Mouse (Mus musculus) MEL (cell line): ENCODE data around the gene Efcab2. TPM values are rescaled to one million over a fixed set of nuclear protein-coding genes. Genes with fewer than 3 reads are reported as not detected.

Source experiments
- DNase-seq: peaks from one replicate; pipeline ENCODE4 v3.0.0; 2011; ENCODE audit warnings: low read depth, low spot score
- H3K27ac ChIP-seq: 2 replicates; pipeline ENCODE4 v1.5.1; 2012; ENCODE audit warnings: low read depth, mild to moderate bottlenecking, control low read depth, low read length, moderate library complexity; ENCODE audit not compliant: control insufficient read depth
- H3K27me3 ChIP-seq, 2 experiments: fragments of 150-350 bp in 1 of 2; sonication (generic) in 1 of 2; 2 replicates each; pipeline ENCODE4 v1.6.1; 2012; ENCODE audit warnings: low read length in 2 of 2, mild to moderate bottlenecking in 2 of 2, improper control_type of control experiment in 1 of 2, moderate library complexity in 1 of 2; ENCODE audit not compliant: insufficient read depth in 2 of 2, control insufficient read depth in 1 of 2
- H3K36me3 ChIP-seq, 2 experiments: 2 replicates each; pipeline ENCODE4 v1.6.1; 2012 to 2014; ENCODE audit warnings: low read length in 2 of 2, improper control_type of control experiment in 1 of 2, inconsistent platforms in 1 of 2, mild to moderate bottlenecking in 1 of 2; ENCODE audit not compliant: insufficient read depth in 2 of 2, control insufficient read depth in 1 of 2
- H3K4me1 ChIP-seq, 2 experiments: fragments of 150-350 bp in 1 of 2; sonication (generic) in 1 of 2; 2 replicates each; pipeline ENCODE4 v1.6.1; 2012; ENCODE audit warnings: low read length in 2 of 2, improper control_type of control experiment in 1 of 2, mild to moderate bottlenecking in 1 of 2; ENCODE audit not compliant: insufficient read depth in 2 of 2, control insufficient read depth in 1 of 2
- H3K4me3 ChIP-seq, 2 experiments: fragments of 150-350 bp in 1 of 2; sonication (generic) in 1 of 2; 2 replicates each; pipeline ENCODE4 v1.5.1; 2012; ENCODE audit warnings: low read depth in 2 of 2, low read length in 2 of 2, mild to moderate bottlenecking in 2 of 2, moderate library complexity in 2 of 2, control low read depth in 1 of 2, improper control_type of control experiment in 1 of 2; ENCODE audit not compliant: control insufficient read depth in 1 of 2, insufficient read depth in 1 of 2
- H3K79me2 ChIP-seq: 2 replicates; pipeline ENCODE4 v1.6.1; 2012; ENCODE audit warnings: mild to moderate bottlenecking, low read length, moderate library complexity; ENCODE audit not compliant: control insufficient read depth, poor library complexity, insufficient read depth
- H3K9ac ChIP-seq: 2 replicates; pipeline ENCODE4 v1.6.1; 2012; ENCODE audit warnings: low read depth, mild to moderate bottlenecking, control low read depth, low read length, moderate library complexity; ENCODE audit not compliant: control insufficient read depth, poor library complexity, severe bottlenecking
- H3K9me3 ChIP-seq: fragments of 150-350 bp; sonication (generic); replicated peaks from 2 replicates; pipeline ENCODE4 v1.6.1; 2012; ENCODE audit warnings: mild to moderate bottlenecking, low read length, improper control_type of control experiment, moderate library complexity; ENCODE audit not compliant: insufficient read depth
- BHLHE40 ChIP-seq: IDR thresholded peaks from 2 replicates; pipeline ENCODE4 v1.6.1; 2012; ENCODE audit warnings: low read depth, mild to moderate bottlenecking, inconsistent platforms, low read length, improper control_type of control experiment, borderline replicate concordance
- CHD1 ChIP-seq: IDR thresholded peaks from 2 replicates; pipeline ENCODE4 v1.6.1; 2012; ENCODE audit warnings: low read depth, mild to moderate bottlenecking, inconsistent platforms, low read length, improper control_type of control experiment
- CTCF ChIP-seq, 3 experiments: IDR thresholded peaks in 2 of 3; conservative IDR thresholded peaks in 1 of 3; 2 replicates each; pipeline ENCODE4 v1.5.1; 2011 to 2012; ENCODE audit warnings: low read length in 3 of 3, low read depth in 2 of 3, mild to moderate bottlenecking in 2 of 3, improper control_type of control experiment in 1 of 3, inconsistent platforms in 1 of 3, mixed read lengths in 1 of 3, moderate library complexity in 1 of 3; ENCODE audit not compliant: control insufficient read depth in 1 of 3, insufficient read depth in 1 of 3, poor library complexity in 1 of 3, severe bottlenecking in 1 of 3
- ELF1 ChIP-seq: IDR thresholded peaks from 2 replicates; pipeline ENCODE4 v1.6.1; 2014; ENCODE audit warnings: low read depth, mild to moderate bottlenecking, inconsistent platforms, low read length, improper control_type of control experiment, moderate library complexity
- EP300 ChIP-seq, 2 experiments: IDR thresholded peaks; 2 replicates each; pipeline ENCODE4 v1.6.1; 2011; ENCODE audit warnings: improper control_type of control experiment in 2 of 2, low read length in 2 of 2, low read depth in 1 of 2, mild to moderate bottlenecking in 1 of 2
- GATA1 ChIP-seq: IDR thresholded peaks from 2 replicates; pipeline ENCODE4 v1.6.1; 2011; ENCODE audit warnings: low read depth, low read length, improper control_type of control experiment
- HCFC1 ChIP-seq: IDR thresholded peaks from 2 replicates; pipeline ENCODE4 v1.6.1; 2012; ENCODE audit warnings: low read depth, mild to moderate bottlenecking, inconsistent platforms, low read length, improper control_type of control experiment, moderate library complexity
- MAX ChIP-seq: IDR thresholded peaks from 2 replicates; pipeline ENCODE4 v1.6.1; 2011; ENCODE audit warnings: low read length, improper control_type of control experiment
- MXI1 ChIP-seq: IDR thresholded peaks from 2 replicates; pipeline ENCODE4 v1.6.1; 2011; ENCODE audit warnings: mild to moderate bottlenecking, low read depth, low read length, improper control_type of control experiment
- NELFE ChIP-seq: IDR thresholded peaks from 2 replicates; pipeline ENCODE4 v1.6.1; 2011; ENCODE audit warnings: low read depth, low read length, improper control_type of control experiment
- NRF1 ChIP-seq: IDR thresholded peaks from 2 replicates; pipeline ENCODE4 v1.6.1; 2014; ENCODE audit warnings: low read depth, mild to moderate bottlenecking, inconsistent platforms, low read length, improper control_type of control experiment, moderate library complexity; ENCODE audit not compliant: poor library complexity, insufficient read depth, severe bottlenecking
- RAD21 ChIP-seq: IDR thresholded peaks from 2 replicates; pipeline ENCODE4 v1.6.1; 2011; ENCODE audit warnings: mild to moderate bottlenecking, low read depth, low read length, improper control_type of control experiment
- RCOR1 ChIP-seq: IDR thresholded peaks from 2 replicates; pipeline ENCODE4 v1.6.1; 2012; ENCODE audit warnings: low read depth, mild to moderate bottlenecking, inconsistent platforms, low read length, improper control_type of control experiment
- SIN3A ChIP-seq: IDR thresholded peaks from 2 replicates; pipeline ENCODE4 v1.6.1; 2012; ENCODE audit warnings: low read length, improper control_type of control experiment, inconsistent platforms
- SMC3 ChIP-seq: IDR thresholded peaks from 2 replicates; pipeline ENCODE4 v1.6.1; 2011; ENCODE audit warnings: low read depth, low read length, improper control_type of control experiment
- TBP ChIP-seq: IDR thresholded peaks from 2 replicates; pipeline ENCODE4 v1.8.0; 2011; ENCODE audit warnings: low read depth, low read length, improper control_type of control experiment
- TCF12 ChIP-seq: IDR thresholded peaks from 2 replicates; pipeline ENCODE4 v1.6.1; 2014; ENCODE audit warnings: low read depth, mild to moderate bottlenecking, inconsistent platforms, low read length, improper control_type of control experiment, moderate library complexity
- USF1 ChIP-seq: IDR thresholded peaks from 2 replicates; pipeline ENCODE4 v1.6.1; 2014; ENCODE audit warnings: low read depth, mild to moderate bottlenecking, inconsistent platforms, low read length, improper control_type of control experiment, moderate library complexity
- USF2 ChIP-seq, 2 experiments: IDR thresholded peaks; 2 replicates each; pipeline ENCODE4 v1.6.1; 2011 to 2012; ENCODE audit warnings: improper control_type of control experiment in 2 of 2, low read length in 2 of 2, borderline replicate concordance in 1 of 2, inconsistent platforms in 1 of 2, low read depth in 1 of 2, mild to moderate bottlenecking in 1 of 2; ENCODE audit not compliant: insufficient read depth in 1 of 2
- ZC3H11A ChIP-seq: IDR thresholded peaks from 2 replicates; pipeline ENCODE4 v1.6.1; 2012; ENCODE audit warnings: low read depth, mild to moderate bottlenecking, inconsistent platforms, low read length, improper control_type of control experiment
- ZKSCAN1 ChIP-seq: IDR thresholded peaks from 2 replicates; pipeline ENCODE4 v1.6.1; 2012; ENCODE audit warnings: low read depth, mild to moderate bottlenecking, inconsistent platforms, low read length, improper control_type of control experiment, moderate library complexity
- ZMIZ1 ChIP-seq: IDR thresholded peaks from 2 replicates; pipeline ENCODE4 v1.6.1; 2012; ENCODE audit warnings: low read depth, mild to moderate bottlenecking, inconsistent platforms, low read length, improper control_type of control experiment, moderate library complexity
- polyA plus RNA-seq, 2 experiments: library from polyadenylated mRNA; stranded (reverse) in 1 of 2; unstranded in 1 of 2; fragments of >175 nt in 1 of 2; fragments of >200 nt in 1 of 2; gene quantifications; 2 replicates each; pipeline versions ENCODE4 v1.2.1 to v1.2.4; 2012; ENCODE audit warnings: low replicate concordance in 2 of 2, low read depth in 1 of 2; ENCODE audit not compliant: insufficient read length in 2 of 2, insufficient read depth in 1 of 2, missing spikeins in 1 of 2
- total RNA-seq: library from RNA; depleted of rRNA; stranded (reverse); fragments of 300-350 nt; gene quantifications from 2 replicates; pipeline ENCODE4 v1.2.3, GENCODE M21; 2012

Efcab2 gene
- total and polyA plus RNA-seq, 3 experiments: 0.85 to 3.2 TPM; not detected in 1

DNA sequence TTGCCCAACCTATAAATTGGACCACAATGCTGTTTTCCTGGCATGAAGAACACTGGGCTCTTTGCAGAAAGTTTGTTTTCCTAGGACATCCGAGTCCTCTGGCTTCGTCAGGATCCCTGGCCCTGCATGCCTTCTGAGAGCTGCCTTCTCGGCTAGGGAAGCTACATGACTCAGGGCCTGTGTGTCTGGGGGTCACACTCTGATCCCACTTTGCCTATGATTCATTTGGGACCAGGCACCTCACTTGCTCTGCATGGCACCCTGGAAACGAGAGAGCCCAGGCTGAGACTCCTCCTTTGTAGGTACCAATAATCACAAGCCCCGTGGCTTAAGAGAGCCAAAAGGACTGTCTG lies 80.0 kb downstream of the Efcab2 start:
- no peaks in the 10 kb centered on the region for H3K9me3 ChIP-seq
- no peaks in the 10 kb centered on the region for H3K79me2 ChIP-seq
- H3K27ac ChIP-seq: no peak overlapping the region
- H3K4me3 ChIP-seq: no peak overlapping the region
- H3K4me1 ChIP-seq: no peaks in the 10 kb centered on the region
- no peaks in the 10 kb centered on the region for H3K36me3 ChIP-seq
- H3K9ac ChIP-seq: no peak overlapping the region
- H3K27me3 ChIP-seq: no peaks in the 10 kb centered on the region
- no peak for DNase-seq
- no peak for TF ChIP-seq ELF1
- TF ChIP-seq USF2 (IDR thresholded peaks at IDR 0.05; ENCODE audit: borderline replicate concordance in 1 of 2, insufficient read depth in 1 of 2, low read depth in 1 of 2, low read length in 2 of 2): no peak
- no peak for TF ChIP-seq TBP
- TF ChIP-seq MAX: no peak
- TF ChIP-seq NELFE: no peak

DNA sequence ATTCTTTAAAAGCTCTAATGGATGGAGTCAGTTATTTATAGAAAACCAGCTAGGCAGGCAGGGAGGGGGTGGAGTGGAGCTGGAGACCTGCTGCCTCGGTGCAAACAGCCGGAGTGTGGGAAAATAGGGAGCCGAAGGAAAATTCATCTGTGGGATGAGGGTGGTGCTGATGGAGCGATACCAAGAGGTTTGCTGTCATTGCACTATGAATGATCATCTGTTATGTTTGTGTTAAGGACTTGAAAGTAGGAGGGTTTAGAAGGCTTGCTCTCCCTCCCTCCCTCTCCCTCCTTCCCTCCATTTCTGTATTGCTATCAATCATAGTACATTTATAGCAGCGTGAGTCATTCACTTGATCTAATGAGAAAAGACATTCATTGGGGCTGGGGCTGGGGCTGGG lies 80.9 kb downstream of the Efcab2 start:
- H3K27me3 ChIP-seq: no peaks in the 10 kb centered on the region
- H3K9ac ChIP-seq: no peak overlapping the region
- no peaks in the 10 kb centered on the region for H3K36me3 ChIP-seq
- H3K4me1 ChIP-seq: no peaks in the 10 kb centered on the region
- H3K4me3 ChIP-seq: no peak overlapping the region
- H3K27ac ChIP-seq: no peak overlapping the region
- H3K79me2 ChIP-seq: no peaks in the 10 kb centered on the region
- TF ChIP-seq RCOR1 (no peak), USF1 (no peak), ZC3H11A (no peak), MXI1 (no peak), RAD21 (no peak), ZKSCAN1 (no peak), HCFC1 (no peak), TCF12 (no peak), CHD1 (no peak), SMC3 (no peak), BHLHE40 (no peak), GATA1 (no peak), EP300 (IDR thresholded peaks at IDR 0.05; ENCODE audit: low read depth in 1 of 2, low read length in 2 of 2) (no peak), USF2 (IDR thresholded peaks at IDR 0.05; ENCODE audit: borderline replicate concordance in 1 of 2, insufficient read depth in 1 of 2, low read depth in 1 of 2, low read length in 2 of 2) (no peak), NRF1 (no peak), ZMIZ1 (no peak), SIN3A (no peak), CTCF (IDR thresholded peaks at IDR 0.05 in 2 of 3, conservative IDR thresholded peaks at IDR 0.05 in 1 of 3; ENCODE audit: control insufficient read depth in 1 of 3, insufficient read depth in 1 of 3, low read depth in 2 of 3, low read length in 3 of 3, poor library complexity in 1 of 3, severe bottlenecking in 1 of 3) (no peak)
- no peak for DNase-seq
- no peaks in the 10 kb centered on the region for H3K9me3 ChIP-seq
